ENCODE assay signal across 8 mouse cellular contexts in genomic region chr7:28795832-28796231, GRCm38 (mm10). TPM values are rescaled to one million over a fixed set of nuclear protein-coding genes. Genes with fewer than 3 reads are reported as not detected.
A peak's percentile ranks its signal among the peaks of the same experiment; 100 is the strongest.
DNase-seq lines count a peak whose midpoint lies in the region; ATAC-seq and TF ChIP-seq lines count a peak whose summit lies in the region.

No protein-coding gene starts in this region.

- peak overlapping the region; percentile 54 for H3K4me3 ChIP-seq in lung, adult 2 months (replicated peaks; ENCODE audit: extremely low read depth, low read depth, low read length)
- H3K4me3 ChIP-seq in intestine, embryonic 15.5 days (replicated peaks): no peak overlapping the region
- no peak overlapping the region for H3K4me3 ChIP-seq in forebrain, embryonic 11.5 days (ENCODE audit: low read depth, low read length)

- H3K27me3 ChIP-seq in intestine, embryonic 15.5 days (replicated peaks): no peaks in the 10 kb centered on the region
- H3K27me3 ChIP-seq in forebrain, embryonic 11.5 days (ENCODE audit: control insufficient read depth, insufficient read depth, low read length): no peaks in the 10 kb centered on the region

- H3K4me2 ChIP-seq in intestine, embryonic 15.5 days (replicated peaks): peak overlapping the region; percentile 48; the same call in 1 of the 2 replicates
- no peak overlapping the region for H3K4me2 ChIP-seq in forebrain, embryonic 11.5 days (ENCODE audit: low read depth, low read length, severe bottlenecking)

- 39% methylated on average over 15 of the region's 15 CpGs for WGBS in lung, adult 2 months
- 67% methylated on average over 15 of the region's 15 CpGs for WGBS in intestine, embryonic 15.5 days
- WGBS in forebrain, embryonic 11.5 days: 77% methylated on average over 15 of the region's 15 CpGs

- peaks cover 7% of the 10 kb centered on the region for H3K4me1 ChIP-seq in lung, adult 2 months (ENCODE audit: control insufficient read depth, insufficient read depth, low read length)
- peaks cover 21% of the 10 kb centered on the region for H3K4me1 ChIP-seq in intestine, embryonic 15.5 days (replicated peaks)
- H3K4me1 ChIP-seq in forebrain, embryonic 11.5 days (replicated peaks; ENCODE audit: control insufficient read depth, insufficient read depth, low read length): no peaks in the 10 kb centered on the region

- peak; percentile 8 for ATAC-seq in activated CD4-positive, CD25-positive, alpha-beta regulatory T cell, adult 4 months
- ATAC-seq in intestine, embryonic 15.5 days: no peak
- ATAC-seq in megakaryocyte-erythroid progenitor cell, adult 5-6 weeks (replicated peaks; ENCODE audit: low FRiP score, low TSS enrichment, poor library complexity, severe bottlenecking): peak; percentile 28; the same call in 1 of the 2 replicates
- ATAC-seq in forebrain, embryonic 11.5 days (replicated peaks; ENCODE audit: low FRiP score): no peak

- H3K9ac ChIP-seq in intestine, embryonic 15.5 days: no peak overlapping the region
- no peak overlapping the region for H3K9ac ChIP-seq in forebrain, embryonic 11.5 days (ENCODE audit: low read length)

- no peak for DNase-seq in lung, adult 2 months
- DNase-seq in lung, postnatal 25 days (ENCODE audit: low spot score): no peak
- DNase-seq in forebrain, embryonic 11.5 days (ENCODE audit: low spot score): no peak
- DNase-seq in layer of hippocampus, adult 9-11 months: no peak
- no peak for DNase-seq in gastrocnemius, postnatal 10 days

- TF ChIP-seq CTCF in lung, adult 2 months (IDR thresholded peaks at IDR 0.05; ENCODE audit: insufficient read depth, low read length): no peak

- no peaks in the 10 kb centered on the region for H3K36me3 ChIP-seq in intestine, embryonic 15.5 days
- no peaks in the 10 kb centered on the region for H3K36me3 ChIP-seq in forebrain, embryonic 11.5 days (ENCODE audit: control insufficient read depth, insufficient read depth, low read length)

- TF ChIP-seq POLR2A in lung, adult 2 months (IDR thresholded peaks at IDR 0.05; ENCODE audit: borderline replicate concordance, extremely low read depth, low read depth, low read length): peak; percentile 50; the same call in 1 of the 2 replicates

- no peaks in the 10 kb centered on the region for H3K9me3 ChIP-seq in intestine, embryonic 15.5 days
- no peaks in the 10 kb centered on the region for H3K9me3 ChIP-seq in forebrain, embryonic 11.5 days (ENCODE audit: control insufficient read depth, low read length)

- peak overlapping the region; percentile 2; the same call in 1 of the 2 replicates for H3K27ac ChIP-seq in intestine, embryonic 15.5 days
- H3K27ac ChIP-seq in forebrain, embryonic 11.5 days (ENCODE audit: low read depth, low read length): no peak overlapping the region

RNA-seq across cellular contexts. Expression of gene Rinl, which starts 7.1 kb away (rescaled TPM):
- 11.2 and 14.5 TPM in 2 replicates for polyA plus RNA-seq in lung, adult 2 months (2012; rRNA removed)
- 100 to 1,000 TPM; 199 to 272 TPM for polyA plus RNA-seq in activated CD4-positive, CD25-positive, alpha-beta regulatory T cell, adult 4 months (2017; shearing (Covaris generic))
- polyA plus RNA-seq in intestine, embryonic 15.5 days (2015; fragmentation: Nextera tagmentation; extraction: Ambion mirVana): 4.5 and 5.6 TPM in 2 replicates
- 21.5 and 26.4 TPM in 2 replicates for total RNA-seq in megakaryocyte-erythroid progenitor cell, adult 5-6 weeks (2014; fragmentation: Nextera tagmentation)
- 17.9 and 24.5 TPM in 2 replicates for total RNA-seq in megakaryocyte-erythroid progenitor cell, adult 5-6 weeks (2017)
- polyA plus RNA-seq in forebrain, embryonic 11.5 days (2014; fragmentation: Nextera tagmentation; extraction: Ambion mirVana): 2.1 and 2.4 TPM in 2 replicates
- 1 to 10 TPM in 1 of 2 experiments, under 1 TPM in 1; 0.63 to 1.7 TPM for total RNA-seq in gastrocnemius, postnatal 10 days (2021)

RNA-seq across cellular contexts. Expression of gene Hnrnpl, which starts 12.5 kb away (rescaled TPM):
- polyA plus RNA-seq in lung, adult 2 months (2012; rRNA removed): 166 and 244 TPM in 2 replicates
- polyA plus RNA-seq in activated CD4-positive, CD25-positive, alpha-beta regulatory T cell, adult 4 months (2017; shearing (Covaris generic)): 100 to 1,000 TPM; 153 to 344 TPM
- polyA plus RNA-seq in intestine, embryonic 15.5 days (2015; fragmentation: Nextera tagmentation; extraction: Ambion mirVana): 210 and 237 TPM in 2 replicates
- 437 and 487 TPM in 2 replicates for total RNA-seq in megakaryocyte-erythroid progenitor cell, adult 5-6 weeks (2014; fragmentation: Nextera tagmentation)
- 350 and 619 TPM in 2 replicates for total RNA-seq in megakaryocyte-erythroid progenitor cell, adult 5-6 weeks (2017)
- 338 and 382 TPM in 2 replicates for polyA plus RNA-seq in forebrain, embryonic 11.5 days (2014; fragmentation: Nextera tagmentation; extraction: Ambion mirVana)
- total RNA-seq in gastrocnemius, postnatal 10 days (2021): 100 to 1,000 TPM; 244 to 291 TPM

RNA-seq across cellular contexts. Expression of gene Nfkbib, which starts 28.5 kb away (rescaled TPM):
- 48.5 and 49.2 TPM in 2 replicates for polyA plus RNA-seq in lung, adult 2 months (2012; rRNA removed)
- polyA plus RNA-seq in activated CD4-positive, CD25-positive, alpha-beta regulatory T cell, adult 4 months (2017; shearing (Covaris generic)): 10 to 100 TPM; 56.4 to 78.9 TPM
- polyA plus RNA-seq in intestine, embryonic 15.5 days (2015; fragmentation: Nextera tagmentation; extraction: Ambion mirVana): 40.2 and 43.7 TPM in 2 replicates
- total RNA-seq in megakaryocyte-erythroid progenitor cell, adult 5-6 weeks (2014; fragmentation: Nextera tagmentation): 34.3 and 39.7 TPM in 2 replicates
- total RNA-seq in megakaryocyte-erythroid progenitor cell, adult 5-6 weeks (2017): 10.3 and 12.8 TPM in 2 replicates
- 45.6 and 49.9 TPM in 2 replicates for polyA plus RNA-seq in forebrain, embryonic 11.5 days (2014; fragmentation: Nextera tagmentation; extraction: Ambion mirVana)
- 10 to 100 TPM; 17.4 to 18.2 TPM for total RNA-seq in gastrocnemius, postnatal 10 days (2021)

RNA-seq across cellular contexts. Expression of gene Ech1, which starts 29.2 kb away (rescaled TPM):
- polyA plus RNA-seq in lung, adult 2 months (2012; rRNA removed): 201 and 250 TPM in 2 replicates
- 100 to 1,000 TPM; 192 to 199 TPM for polyA plus RNA-seq in activated CD4-positive, CD25-positive, alpha-beta regulatory T cell, adult 4 months (2017; shearing (Covaris generic))
- polyA plus RNA-seq in intestine, embryonic 15.5 days (2015; fragmentation: Nextera tagmentation; extraction: Ambion mirVana): 234 and 260 TPM in 2 replicates
- total RNA-seq in megakaryocyte-erythroid progenitor cell, adult 5-6 weeks (2014; fragmentation: Nextera tagmentation): 119 and 130 TPM in 2 replicates
- 85.5 and 95.0 TPM in 2 replicates for total RNA-seq in megakaryocyte-erythroid progenitor cell, adult 5-6 weeks (2017)
- polyA plus RNA-seq in forebrain, embryonic 11.5 days (2014; fragmentation: Nextera tagmentation; extraction: Ambion mirVana): 70.6 and 74.0 TPM in 2 replicates
- 100 to 1,000 TPM; 182 to 227 TPM for total RNA-seq in gastrocnemius, postnatal 10 days (2021)

RNA-seq across cellular contexts. Expression of gene Sirt2, which starts 29.3 kb away (rescaled TPM):
- 84.9 and 102 TPM in 2 replicates for polyA plus RNA-seq in lung, adult 2 months (2012; rRNA removed)
- 100 to 1,000 TPM in 1 of 2 experiments, 10 to 100 TPM in 1; 82.3 to 103 TPM for polyA plus RNA-seq in activated CD4-positive, CD25-positive, alpha-beta regulatory T cell, adult 4 months (2017; shearing (Covaris generic))
- 54.9 and 60.3 TPM in 2 replicates for polyA plus RNA-seq in intestine, embryonic 15.5 days (2015; fragmentation: Nextera tagmentation; extraction: Ambion mirVana)
- 85.8 and 107 TPM in 2 replicates for total RNA-seq in megakaryocyte-erythroid progenitor cell, adult 5-6 weeks (2014; fragmentation: Nextera tagmentation)
- 41.4 and 49.7 TPM in 2 replicates for total RNA-seq in megakaryocyte-erythroid progenitor cell, adult 5-6 weeks (2017)
- 63.5 and 70.2 TPM in 2 replicates for polyA plus RNA-seq in forebrain, embryonic 11.5 days (2014; fragmentation: Nextera tagmentation; extraction: Ambion mirVana)
- 10 to 100 TPM; 78.5 to 80.4 TPM for total RNA-seq in gastrocnemius, postnatal 10 days (2021)

Comparison
In these comparisons a context has a peak if more than half of its experiments do, and no peak if none do; other contexts are left out.
1. ATAC-seq: peak in activated CD4-positive, CD25-positive, alpha-beta regulatory T cell, adult 4 months (single experiment) and megakaryocyte-erythroid progenitor cell, adult 5-6 weeks (single experiment); none in intestine, embryonic 15.5 days (single experiment) and forebrain, embryonic 11.5 days (single experiment).
2. RNA of gene Rinl, which starts 7.1 kb away (polyA plus RNA-seq): 199 to 272 TPM in activated CD4-positive, CD25-positive, alpha-beta regulatory T cell, adult 4 months; 11.2 to 14.5 TPM in lung, adult 2 months, 4.5 to 5.6 TPM in intestine, embryonic 15.5 days and 2.1 to 2.4 TPM in forebrain, embryonic 11.5 days; every median in the first group is over 10 times any median in the second.